Mouse (Mus musculus): Measurements from ENCODE around the gene Antxr2. TPM values are rescaled to one million over a fixed set of nuclear protein-coding genes. Genes with fewer than 3 reads are reported as not detected.

Antxr2 gene
- polyA plus RNA-seq, 2 experiments = 1.1 to 4.0 TPM

DNA sequence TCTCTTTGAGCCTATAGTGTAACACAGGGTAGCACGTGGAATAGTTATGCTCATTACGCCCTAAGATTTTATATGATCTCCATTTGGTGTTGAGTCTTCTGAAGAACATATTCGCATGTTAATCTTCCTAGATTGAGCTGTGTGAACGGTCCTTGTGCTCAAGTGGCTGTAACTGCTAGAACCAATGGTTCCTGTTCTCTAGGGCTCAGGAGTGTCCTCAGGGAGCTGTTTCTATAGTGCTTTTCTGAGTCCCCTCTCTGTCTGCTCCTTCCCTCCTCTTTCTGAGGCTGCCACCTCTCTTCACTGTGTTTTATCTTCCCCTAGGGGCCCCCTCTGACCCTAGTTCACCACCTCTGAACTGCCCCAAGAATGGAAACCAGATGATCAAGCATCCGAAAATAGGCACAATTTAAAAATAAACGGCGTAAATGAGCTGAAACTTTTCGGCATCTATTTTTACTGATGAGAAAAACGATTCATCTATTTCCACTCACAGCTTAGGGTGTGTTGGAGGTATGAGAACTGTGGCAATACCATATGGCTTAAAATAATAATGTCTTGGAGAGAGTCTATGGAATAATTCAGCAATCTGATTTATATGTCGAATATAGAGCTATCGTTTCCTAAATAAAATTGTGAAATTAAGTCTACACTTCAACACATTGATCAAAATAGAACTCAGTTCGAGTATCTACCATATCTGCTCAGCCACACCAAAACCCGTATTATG is 124.1 kb downstream of the Antxr2 start:
- WGBS (ENCODE audit: insufficient replicate concordance) = 66% methylated on average over 13 of the region's 13 CpGs
- Histone ChIP-seq H3K4me3 (ENCODE audit: insufficient read depth in 1 of 2, low read depth in 2 of 2, low read length in 2 of 2) (no peak overlapping the region), H3K9ac (replicated peaks) (no peak overlapping the region), H3K9me3 (ENCODE audit: control insufficient read depth, low read length) (no peaks in the 10 kb centered on the region), H3K27ac (no peak overlapping the region), H3K4me2 (ENCODE audit: low read depth) (no peak overlapping the region), H3K36me3 (replicated peaks; ENCODE audit: control insufficient read depth, insufficient read depth, low read depth) (no peaks in the 10 kb centered on the region), H3K27me3 (ENCODE audit: control insufficient read depth, insufficient read depth, low read length) (no peaks in the 10 kb centered on the region), H3K4me1 (replicated peaks; ENCODE audit: control insufficient read depth in 2 of 2, insufficient read depth in 2 of 2, low read length in 1 of 2) (no peaks in the 10 kb centered on the region)
- TF ChIP-seq CTCF (IDR thresholded peaks at IDR 0.05; ENCODE audit: low read depth) (no peak), EP300 (IDR thresholded peaks at IDR 0.05; ENCODE audit: low read depth) (no peak)
- DNase-seq (ENCODE audit: low read depth in 3 of 3, low spot score in 3 of 3) (no peak), ATAC-seq (ENCODE audit: insufficient read depth) (no peak)

DNA sequence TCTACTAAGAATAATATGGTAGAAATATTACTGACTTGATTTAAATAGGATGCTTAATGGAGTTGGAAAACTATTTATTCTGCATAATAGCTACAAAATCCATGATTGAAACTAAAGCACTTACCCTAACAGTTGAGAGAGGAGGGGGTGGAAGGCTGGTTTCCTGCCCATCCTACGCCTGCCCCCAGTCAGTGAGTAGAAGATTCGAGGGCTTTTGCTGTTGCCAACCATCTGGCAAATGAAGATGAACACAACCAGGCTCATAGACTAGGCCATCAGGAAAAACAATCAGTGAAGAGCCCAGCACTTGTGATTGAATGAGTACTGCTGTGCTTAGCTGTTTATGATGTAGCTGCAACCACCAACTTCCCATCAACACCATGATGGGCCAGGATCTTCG is 125.0 kb downstream of the Antxr2 start:
- no peaks in the 10 kb centered on the region for H3K36me3 ChIP-seq (replicated peaks; ENCODE audit: control insufficient read depth, insufficient read depth, low read depth)
- no peak for ATAC-seq (ENCODE audit: insufficient read depth)
- no peak overlapping the region for H3K4me3 ChIP-seq (ENCODE audit: insufficient read depth in 1 of 2, low read depth in 2 of 2, low read length in 2 of 2)
- no peak for TF ChIP-seq EP300 (IDR thresholded peaks at IDR 0.05; ENCODE audit: low read depth)
- no peak for DNase-seq (ENCODE audit: low read depth in 3 of 3, low spot score in 3 of 3)
- H3K9me3 ChIP-seq (ENCODE audit: control insufficient read depth, low read length) = no peaks in the 10 kb centered on the region
- H3K27me3 ChIP-seq (ENCODE audit: control insufficient read depth, insufficient read depth, low read length) = no peaks in the 10 kb centered on the region
- no peak overlapping the region for H3K27ac ChIP-seq
- H3K4me2 ChIP-seq (ENCODE audit: low read depth) = no peak overlapping the region
- no peak overlapping the region for H3K9ac ChIP-seq (replicated peaks)
- H3K4me1 ChIP-seq (replicated peaks; ENCODE audit: control insufficient read depth in 2 of 2, insufficient read depth in 2 of 2, low read length in 1 of 2) = no peaks in the 10 kb centered on the region
- WGBS (ENCODE audit: insufficient replicate concordance) = 49% methylated on average over 3 of the region's 3 CpGs

GRCm38 (mm10) chr5:97901096-97901495 is 129.7 kb downstream of the Antxr2 start:
- TF ChIP-seq CTCF (IDR thresholded peaks at IDR 0.05; ENCODE audit: low read depth) = no peak
- no peak for TF ChIP-seq EP300 (IDR thresholded peaks at IDR 0.05; ENCODE audit: low read depth)
- WGBS (ENCODE audit: insufficient replicate concordance) = 72% methylated on average over 7 of the region's 7 CpGs

GRCm38 (mm10) chr5:97899321-97899720 is 131.5 kb downstream of the Antxr2 start:
- H3K9ac ChIP-seq (replicated peaks) = no peak overlapping the region
- ATAC-seq (ENCODE audit: insufficient read depth) (no peak), DNase-seq (ENCODE audit: low read depth in 3 of 3, low spot score in 3 of 3) (no peak)
- 79% methylated on average over 5 of the region's 5 CpGs for WGBS (ENCODE audit: insufficient replicate concordance)
- H3K4me2 ChIP-seq (ENCODE audit: low read depth) = no peak overlapping the region
- no peaks in the 10 kb centered on the region for H3K27me3 ChIP-seq (ENCODE audit: control insufficient read depth, insufficient read depth, low read length)
- H3K27ac ChIP-seq = no peak overlapping the region
- no peaks in the 10 kb centered on the region for H3K36me3 ChIP-seq (replicated peaks; ENCODE audit: control insufficient read depth, insufficient read depth, low read depth)
- TF ChIP-seq EP300 (IDR thresholded peaks at IDR 0.05; ENCODE audit: low read depth) (no peak), CTCF (IDR thresholded peaks at IDR 0.05; ENCODE audit: low read depth) (no peak)
- H3K9me3 ChIP-seq (ENCODE audit: control insufficient read depth, low read length) = no peaks in the 10 kb centered on the region
- H3K4me3 ChIP-seq (ENCODE audit: insufficient read depth in 1 of 2, low read depth in 2 of 2, low read length in 2 of 2) = no peak overlapping the region
- H3K4me1 ChIP-seq (replicated peaks; ENCODE audit: control insufficient read depth in 2 of 2, insufficient read depth in 2 of 2, low read length in 1 of 2) = no peaks in the 10 kb centered on the region

More at GRCm38 (mm10) chr5:97901096-97901495, 129.7 kb downstream of the Antxr2 start:
- no peak overlapping the region for H3K4me2 ChIP-seq (ENCODE audit: low read depth)
- H3K27ac ChIP-seq = no peak overlapping the region
- no peaks in the 10 kb centered on the region for H3K36me3 ChIP-seq (replicated peaks; ENCODE audit: control insufficient read depth, insufficient read depth, low read depth)
- no peak for ATAC-seq (ENCODE audit: insufficient read depth)
- no peaks in the 10 kb centered on the region for H3K9me3 ChIP-seq (ENCODE audit: control insufficient read depth, low read length)
- no peak overlapping the region for H3K4me3 ChIP-seq (ENCODE audit: insufficient read depth in 1 of 2, low read depth in 2 of 2, low read length in 2 of 2)
- H3K27me3 ChIP-seq (ENCODE audit: control insufficient read depth, insufficient read depth, low read length) = no peaks in the 10 kb centered on the region
- DNase-seq (ENCODE audit: low read depth in 3 of 3, low spot score in 3 of 3) = no peak
- no peaks in the 10 kb centered on the region for H3K4me1 ChIP-seq (replicated peaks; ENCODE audit: control insufficient read depth in 2 of 2, insufficient read depth in 2 of 2, low read length in 1 of 2)
- no peak overlapping the region for H3K9ac ChIP-seq (replicated peaks)

GRCm38 (mm10) chr5:97885427-97885826 is 145.4 kb downstream of the Antxr2 start:
- no peak overlapping the region for H3K27ac ChIP-seq
- no peaks in the 10 kb centered on the region for H3K27me3 ChIP-seq (ENCODE audit: control insufficient read depth, insufficient read depth, low read length)
- no peaks in the 10 kb centered on the region for H3K4me1 ChIP-seq (replicated peaks; ENCODE audit: control insufficient read depth in 2 of 2, insufficient read depth in 2 of 2, low read length in 1 of 2)
- H3K4me3 ChIP-seq (ENCODE audit: insufficient read depth in 1 of 2, low read depth in 2 of 2, low read length in 2 of 2) = no peak overlapping the region
- no peak overlapping the region for H3K9ac ChIP-seq (replicated peaks)
- no peak overlapping the region for H3K4me2 ChIP-seq (ENCODE audit: low read depth)
- no peaks in the 10 kb centered on the region for H3K36me3 ChIP-seq (replicated peaks; ENCODE audit: control insufficient read depth, insufficient read depth, low read depth)
- H3K9me3 ChIP-seq (ENCODE audit: control insufficient read depth, low read length) = no peaks in the 10 kb centered on the region
- TF ChIP-seq EP300 (IDR thresholded peaks at IDR 0.05; ENCODE audit: low read depth) = no peak
- TF ChIP-seq CTCF (IDR thresholded peaks at IDR 0.05; ENCODE audit: low read depth) = no peak
- WGBS (ENCODE audit: insufficient replicate concordance) = 70% methylated on average over 6 of the region's 6 CpGs
- ATAC-seq (ENCODE audit: insufficient read depth) = no peak
- DNase-seq (ENCODE audit: low read depth in 3 of 3, low spot score in 3 of 3) = no peak
